Mouse (Mus musculus) gastrocnemius, postnatal 25 days (tissue): ENCODE results near the gene Tpt1. TPM values are rescaled to one million over a fixed set of nuclear protein-coding genes. Genes with fewer than 3 reads are reported as not detected.

ENCODE experiments used
- DNase-seq: peaks from one replicate; pipeline ENCODE4 v3.0.0; 2022
- total RNA-seq, 2 experiments: library from RNA; stranded (reverse); gene quantifications; 1 replicate in 1 of 2; 2 replicates in 1 of 2; pipeline ENCODE4 v1.2.3; 2021

Tpt1 gene
- total RNA-seq, 2 experiments from 2014 or later = 2,961 to 2,964 TPM

- no peak for DNase-seq
Measured at GRCm38 (mm10) chr14:75876320-75877043, 31.6 kb downstream of the Tpt1 start.

- DNase-seq = no peak
Measured at GRCm38 (mm10) chr14:75877297-75877696, 32.4 kb downstream of the Tpt1 start.

GRCm38 (mm10) chr14:75878980-75879379, 34.1 kb downstream of the Tpt1 start:
- no peak for DNase-seq

- DNase-seq = no peak
Measured at GRCm38 (mm10) chr14:75881856-75882255, 37.0 kb downstream of the Tpt1 start.

- no peak for DNase-seq
Measured at GRCm38 (mm10) chr14:75883330-75883729, 38.4 kb downstream of the Tpt1 start.

GRCm38 (mm10) chr14:75883873-75884272, 39.0 kb downstream of the Tpt1 start:
- no peak for DNase-seq

GRCm38 (mm10) chr14:75892118-75892517, 47.2 kb downstream of the Tpt1 start:
- no peak for DNase-seq

Other genes with a start within 250 kb of the Tpt1 start
- gene Erich6b, start 202.8 kb upstream of the Tpt1 start, total RNA-seq = not detected
- gene Cog3, start 90.6 kb upstream of the Tpt1 start, total RNA-seq = 1 to 10 TPM; 7.3 to 7.6 TPM
- 1 to 10 TPM; 7.1 to 7.2 TPM for gene Slc25a30, start 58.1 kb upstream of the Tpt1 start, total RNA-seq
- gene Kctd4, start 109.9 kb downstream of the Tpt1 start, total RNA-seq = not detected
- gene Gtf2f2, start 165.8 kb downstream of the Tpt1 start, total RNA-seq = 10 to 100 TPM; 11.0 to 12.0 TPM